Mouse (Mus musculus) G1E (cell line): ENCODE measurements around the gene Epb41l5. TPM values are rescaled to one million over a fixed set of nuclear protein-coding genes. Genes with fewer than 3 reads are reported as not detected.

Experiments used
- ATAC-seq: 2 replicates; pipeline ENCODE4 v1.8.0; 2016; ENCODE audit warnings: mild to moderate bottlenecking; ENCODE audit not compliant: insufficient number of reproducible peaks, poor library complexity, low FRiP score, severe bottlenecking; ENCODE audit errors: extremely low read depth
- DNase-seq: peaks from one replicate; pipeline ENCODE4 v3.0.0; 2012; ENCODE audit warnings: low spot score
- H3K27me3 ChIP-seq: 2 replicates; pipeline ENCODE4 v1.6.1; 2012; ENCODE audit warnings: mild to moderate bottlenecking, low read length, inconsistent platforms; ENCODE audit not compliant: insufficient read depth
- H3K36me3 ChIP-seq: replicated peaks from 2 replicates; pipeline ENCODE3; 2012; ENCODE audit warnings: mild to moderate bottlenecking, inconsistent platforms
- H3K4me1 ChIP-seq: 2 replicates; pipeline ENCODE4 v1.6.1; 2012; ENCODE audit warnings: low read depth, low read length, inconsistent platforms, mixed read lengths; ENCODE audit not compliant: insufficient read depth
- H3K4me3 ChIP-seq: 2 replicates; pipeline ENCODE4 v1.5.1; 2012; ENCODE audit warnings: low read depth, mild to moderate bottlenecking, inconsistent platforms, low read length, moderate library complexity, mixed read lengths
- H3K9me3 ChIP-seq: replicated peaks from 2 replicates; pipeline ENCODE4 v1.6.1; 2012; ENCODE audit warnings: inconsistent platforms
- CTCF ChIP-seq: IDR thresholded peaks from 2 replicates; pipeline ENCODE4 v1.5.1; 2012; ENCODE audit warnings: low read depth, low read length, inconsistent platforms, mixed read lengths
- GATA1 ChIP-seq: IDR thresholded peaks from 2 replicates; pipeline ENCODE4 v1.6.1; 2012; ENCODE audit warnings: borderline replicate concordance, low read length, inconsistent platforms, mixed read lengths
- GATA2 ChIP-seq: IDR thresholded peaks from 2 replicates; pipeline ENCODE4 v1.6.1; 2012; ENCODE audit warnings: low read depth, low read length, inconsistent platforms, borderline replicate concordance
- POLR2AphosphoS5 ChIP-seq: IDR thresholded peaks from 2 replicates; pipeline ENCODE4 v1.6.1; 2012; ENCODE audit warnings: low read depth, low read length, inconsistent platforms; ENCODE audit not compliant: insufficient replicate concordance
- TAL1 ChIP-seq: conservative IDR thresholded peaks from 2 replicates; pipeline ENCODE4 v1.6.1; 2012; ENCODE audit warnings: low read depth, low read length, inconsistent platforms, mixed read lengths
- polyA plus RNA-seq: library from polyadenylated mRNA; stranded (reverse); fragments of >175 nt; gene quantifications from 2 replicates; pipeline ENCODE4 v1.2.3, GENCODE M21; 2012
- total RNA-seq, 2 experiments: library from RNA; stranded (forward) in 1 of 2; stranded (reverse) in 1 of 2; fragments of 200-1000 nt in 1 of 2; fragments of >200 nt in 1 of 2; fragmentation: Nextera tagmentation in 1 of 2; gene quantifications; 2 replicates each; pipeline ENCODE4 v1.2.3; 2014 to 2017

Gene Epb41l5
- total and polyA plus RNA-seq, 3 experiments: 7.4 to 81.8 (median 22.5) TPM

- DNase-seq (no peak), ATAC-seq (no peak)
- Histone ChIP-seq H3K27me3 (no peaks in the 10 kb centered on the region), H3K4me3 (no peak overlapping the region), H3K4me1 (peaks cover 47% of the 10 kb centered on the region), H3K9me3 (no peaks in the 10 kb centered on the region), H3K36me3 (peaks cover 78% of the 10 kb centered on the region)
- TF ChIP-seq POLR2AphosphoS5 (no peak), CTCF (no peak), GATA2 (no peak), TAL1 (no peak), GATA1 (no peak)
Observed at GRCm38 (mm10) chr1:119495396-119495775, 153.4 kb downstream of the Epb41l5 start.

Other genes with a start within 250 kb of the Epb41l5 start
- gene Inhbb, start 226.8 kb downstream of the Epb41l5 start, total RNA-seq (2014; fragmentation: Nextera tagmentation): not detected in 2 replicates
- under 0.01 and 0.05 TPM in 2 replicates for gene Inhbb, start 226.8 kb downstream of the Epb41l5 start, total RNA-seq (2017)
- gene Inhbb, start 226.8 kb downstream of the Epb41l5 start, polyA plus RNA-seq: not detected in 2 replicates
- gene Ralb, start 144.2 kb downstream of the Epb41l5 start, total RNA-seq (2014; fragmentation: Nextera tagmentation): 37.4 and 39.9 TPM in 2 replicates
- 91.8 and 97.4 TPM in 2 replicates for gene Ralb, start 144.2 kb downstream of the Epb41l5 start, total RNA-seq (2017)
- 51.5 and 60.5 TPM in 2 replicates for gene Ralb, start 144.2 kb downstream of the Epb41l5 start, polyA plus RNA-seq
- 17.5 and 27.7 TPM in 2 replicates for gene Tmem185b, start 122.8 kb downstream of the Epb41l5 start, total RNA-seq (2014; fragmentation: Nextera tagmentation)
- 33.8 and 35.9 TPM in 2 replicates for gene Tmem185b, start 122.8 kb downstream of the Epb41l5 start, total RNA-seq (2017)
- gene Tmem185b, start 122.8 kb downstream of the Epb41l5 start, polyA plus RNA-seq: 58.0 and 72.1 TPM in 2 replicates
- gene Ptpn4, start 188.6 kb upstream of the Epb41l5 start, total RNA-seq (2014; fragmentation: Nextera tagmentation): 66.3 and 81.3 TPM in 2 replicates
- 23.8 and 28.4 TPM in 2 replicates for gene Ptpn4, start 188.6 kb upstream of the Epb41l5 start, total RNA-seq (2017)
- 9.6 and 12.5 TPM in 2 replicates for gene Ptpn4, start 188.6 kb upstream of the Epb41l5 start, polyA plus RNA-seq